ENCODE assay signal across 14 mouse cellular contexts in the genomic region with DNA sequence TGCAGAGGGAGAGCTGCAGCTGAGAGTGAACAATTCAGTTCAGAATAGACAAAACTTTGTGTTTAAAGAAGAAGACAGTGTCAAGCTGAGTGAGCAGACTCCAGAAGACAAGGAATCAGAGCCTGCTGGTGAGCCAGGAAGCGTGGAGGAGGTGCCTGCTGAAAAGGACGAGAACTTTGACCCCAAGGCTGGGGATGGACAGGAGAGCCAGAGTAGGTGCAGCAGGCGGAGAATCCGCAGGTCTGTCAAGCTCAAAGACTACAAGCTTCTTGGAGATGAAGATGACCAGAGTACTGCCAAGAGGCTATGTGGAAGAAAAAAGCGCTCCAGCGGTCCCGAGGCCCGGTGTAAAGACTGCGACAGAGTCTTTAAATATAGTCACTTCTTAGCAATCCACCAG. TPM values are rescaled to one million over a fixed set of nuclear protein-coding genes. Genes with fewer than 3 reads are reported as not detected.
DNase-seq lines count a peak whose midpoint lies in the region; ATAC-seq and TF ChIP-seq lines count a peak whose summit lies in the region.
"Had no signal": no experiment of that assay in that cellular context is flagged by ENCODE, and none has a peak within 500 bp of the region (broad histone marks: within the 10 kb centered on the region; RNA-seq: fewer than 3 reads in every experiment).

No protein-coding gene starts in this region.

- no peak overlapping the region for H3K4me3 ChIP-seq in kidney, embryonic 16.5 days (ENCODE audit: low read length)
- H3K4me3 ChIP-seq in myocyte = peak overlapping the region; percentile 78

- H3ac ChIP-seq in myocyte (ENCODE audit: control insufficient read depth, insufficient read length) = no peak overlapping the region

- H3K4me1 ChIP-seq in kidney, embryonic 16.5 days (ENCODE audit: insufficient read depth, low read length) = peaks cover 21% of the 10 kb centered on the region

- no peak overlapping the region for H3K4me2 ChIP-seq in kidney, embryonic 16.5 days (replicated peaks; ENCODE audit: low read depth, low read length)
- H3K4me2 ChIP-seq in myocyte (ENCODE audit: low read depth) = no peak overlapping the region

- H3K36me3 ChIP-seq in kidney, embryonic 16.5 days (ENCODE audit: insufficient read depth, low read length) = peaks cover 29% of the 10 kb centered on the region
- H3K36me3 ChIP-seq in myocyte (ENCODE audit: control insufficient read depth, insufficient read depth) = peaks cover 5% of the 10 kb centered on the region

- no peak for ATAC-seq in kidney, embryonic 16.5 days (ENCODE audit: low FRiP score, low TSS enrichment)
- ATAC-seq in activated CD4-positive, CD25-positive, alpha-beta regulatory T cell, adult 4 months = no peak

- peak; percentile 21 for DNase-seq in cerebellum, adult 11 months
- DNase-seq in cerebellum, postnatal 4 days (ENCODE audit: low spot score in 2 of 2) = no peak
- peak; percentile 72 for DNase-seq in kidney, adult 11 months
- peak; percentile 50 for DNase-seq in kidney, postnatal 10 days
- no peak for DNase-seq in embryo, embryonic 10.5 days (ENCODE audit: low spot score)
- DNase-seq: layer of hippocampus, adult 9-11 months; lung, postnatal 4 days; right cerebral cortex, adult 18-20 months had no signal

- H3K27ac ChIP-seq in kidney, embryonic 16.5 days (ENCODE audit: low read length) = no peak overlapping the region
- H3K27ac ChIP-seq: forebrain, embryonic 10.5 days; stomach, embryonic 15.5 days had no signal

- no peak overlapping the region for H3K9ac ChIP-seq in kidney, embryonic 16.5 days (replicated peaks; ENCODE audit: low read length)
- H3K9ac ChIP-seq: stomach, embryonic 15.5 days had no signal

- H3K79me2 ChIP-seq in myocyte (ENCODE audit: control insufficient read depth, insufficient read depth) = peaks cover 23% of the 10 kb centered on the region

- no peaks in the 10 kb centered on the region for H3K27me3 ChIP-seq in kidney, embryonic 16.5 days (ENCODE audit: insufficient read depth, low read length)
- H3K27me3 ChIP-seq in myocyte (ENCODE audit: control insufficient read depth, insufficient read depth, insufficient read length) = peaks cover 2% of the 10 kb centered on the region
- H3K27me3 ChIP-seq: stomach, embryonic 15.5 days had no signal

- WGBS in kidney, embryonic 16.5 days = 84% methylated on average over 9 of the region's 9 CpGs

- no peak for TF ChIP-seq POLR2A in myocyte (IDR thresholded peaks at IDR 0.05; ENCODE audit: insufficient read length, low read depth)

- no peaks in the 10 kb centered on the region for H3K9me3 ChIP-seq in kidney, embryonic 16.5 days (ENCODE audit: low read length)
- H3K9me3 ChIP-seq: forebrain, embryonic 10.5 days; G1E; stomach, embryonic 15.5 days had no signal

TF ChIP-seq in myocyte, 11 proteins besides CTCF, POLR2A, EP300 and RAD21:
- no peak for TF ChIP-seq SRF (IDR thresholded peaks at IDR 0.05; ENCODE audit: control insufficient read depth, insufficient read length, low read depth)
- TF ChIP-seq REST (IDR thresholded peaks at IDR 0.05; ENCODE audit: insufficient read depth, insufficient read length) = no peak
TF ChIP-seq in myocyte: peak in this region for 0.

RNA-seq across cellular contexts. Expression of gene Zbtb24, which starts 1.5 kb away (rescaled TPM):
- polyA plus RNA-seq in kidney, embryonic 16.5 days (2015; fragmentation: Nextera tagmentation; extraction: Ambion mirVana) = 19.7 and 19.8 TPM in 2 replicates
- 7.6 TPM for polyA plus RNA-seq in myocyte (2012; fragmentation: generic; extraction: Trizol)
- polyA plus RNA-seq in activated CD4-positive, CD25-positive, alpha-beta regulatory T cell, adult 4 months (2017; shearing (Covaris generic)) = 10 to 100 TPM; 22.2 to 30.7 TPM

RNA-seq across cellular contexts. Expression of gene Mical1, which starts 24.5 kb away (rescaled TPM):
- 34.6 TPM in 2 replicates for polyA plus RNA-seq in kidney, embryonic 16.5 days (2015; fragmentation: Nextera tagmentation; extraction: Ambion mirVana)
- polyA plus RNA-seq in myocyte (2012; fragmentation: generic; extraction: Trizol) = 77.0 TPM
- 10 to 100 TPM; 67.8 to 99.6 TPM for polyA plus RNA-seq in activated CD4-positive, CD25-positive, alpha-beta regulatory T cell, adult 4 months (2017; shearing (Covaris generic))

RNA-seq across cellular contexts. Expression of gene Smpd2, which starts 38.5 kb away (rescaled TPM):
- polyA plus RNA-seq in kidney, embryonic 16.5 days (2015; fragmentation: Nextera tagmentation; extraction: Ambion mirVana) = 84.1 and 91.2 TPM in 2 replicates
- 26.4 TPM for polyA plus RNA-seq in myocyte (2012; fragmentation: generic; extraction: Trizol)
- 10 to 100 TPM; 23.2 to 25.9 TPM for polyA plus RNA-seq in activated CD4-positive, CD25-positive, alpha-beta regulatory T cell, adult 4 months (2017; shearing (Covaris generic))

RNA-seq across cellular contexts. Expression of gene Ppil6, which starts 38.6 kb away (rescaled TPM):
- polyA plus RNA-seq in kidney, embryonic 16.5 days (2015; fragmentation: Nextera tagmentation; extraction: Ambion mirVana) = 2.6 and 3.7 TPM in 2 replicates
- polyA plus RNA-seq in myocyte (2012; fragmentation: generic; extraction: Trizol) = 0.64 TPM
- under 1 TPM in 1 of 2 experiments, not detected in 1; 0.89 TPM for polyA plus RNA-seq in activated CD4-positive, CD25-positive, alpha-beta regulatory T cell, adult 4 months (2017; shearing (Covaris generic))

Comparison
In these comparisons a context has a peak if more than half of its experiments do, and no peak if none do; other contexts are left out.
1. DNase-seq: peak in cerebellum, adult 11 months (single experiment), kidney, adult 11 months (single experiment) and kidney, postnatal 10 days (single experiment); none in cerebellum, postnatal 4 days (0 of 2) and embryo, embryonic 10.5 days (single experiment).